Mouse (Mus musculus) layer of hippocampus, adult 11-12 months (tissue): Measurements from ENCODE around the gene Trim31.
"Not testable (repeated sequence)": the region's sequence is repeated elsewhere in the genome, so short reads cannot be mapped to it uniquely, and the experiment has no call there.

Source experiments
- DNase-seq: peaks from one replicate; pipeline ENCODE4 v3.0.0; 2022; ENCODE audit warnings: low spot score

Gene Trim31

GRCm38 (mm10) chr17:36897552-36898205, at the start of gene Trim31:
Trim31 (plus strand) TSS chr17:36898118.
- DNase-seq = no peak

GRCm38 (mm10) chr17:36848911-36849310, 49.0 kb upstream of the Trim31 start:
- DNase-seq = no peak

GRCm38 (mm10) chr17:36849992-36850391, 47.9 kb upstream of the Trim31 start:
- DNase-seq = no peak

GRCm38 (mm10) chr17:36851200-36851599, 46.7 kb upstream of the Trim31 start:
- no peak for DNase-seq

GRCm38 (mm10) chr17:36851627-36852026, 46.3 kb upstream of the Trim31 start:
- DNase-seq = no peak

- DNase-seq = no peak
Observed at GRCm38 (mm10) chr17:36855484-36855883, 42.4 kb upstream of the Trim31 start.

GRCm38 (mm10) chr17:36856236-36856635, 41.7 kb upstream of the Trim31 start:
- no peak for DNase-seq

- DNase-seq = no peak
Observed at GRCm38 (mm10) chr17:36858181-36858580, 39.7 kb upstream of the Trim31 start.

- DNase-seq = no peak
Observed at GRCm38 (mm10) chr17:36861680-36862079, 36.2 kb upstream of the Trim31 start.

GRCm38 (mm10) chr17:36866719-36867527, 31.0 kb upstream of the Trim31 start, which contains the start of gene Trim15:
Trim15 (minus strand) TSS chr17:36867210.
- no peak for DNase-seq

GRCm38 (mm10) chr17:36868836-36869235, 29.1 kb upstream of the Trim31 start:
- no peak for DNase-seq

GRCm38 (mm10) chr17:36869284-36869954, 28.5 kb upstream of the Trim31 start, which contains the start of gene Trim10:
Trim10 (plus strand) TSS chr17:36869574.
- no peak for DNase-seq

- no peak for DNase-seq
Observed at GRCm38 (mm10) chr17:36869955-36870810, 27.7 kb upstream of the Trim31 start.

- no peak for DNase-seq
Observed at GRCm38 (mm10) chr17:36874636-36875035, 23.3 kb upstream of the Trim31 start.

GRCm38 (mm10) chr17:36883350-36883749, 14.6 kb upstream of the Trim31 start:
- DNase-seq = no peak

GRCm38 (mm10) chr17:36885132-36885790, 12.7 kb upstream of the Trim31 start:
- no peak for DNase-seq

GRCm38 (mm10) chr17:36890073-36890903, 7.6 kb upstream of the Trim31 start, which contains the start of gene Trim40:
Trim40 (minus strand) TSS chr17:36890123.
- no peak for DNase-seq

- DNase-seq = not testable (repeated sequence)
Observed at GRCm38 (mm10) chr17:36891496-36891895, 6.4 kb upstream of the Trim31 start.

- DNase-seq = peak; percentile 31
Observed at GRCm38 (mm10) chr17:36892362-36892761, 5.6 kb upstream of the Trim31 start.

- no peak for DNase-seq
Observed at GRCm38 (mm10) chr17:36893387-36893786, 4.5 kb upstream of the Trim31 start.
